8 mouse cellular contexts compared by ENCODE assay signal in genomic region chr8:94992996-94993724, GRCm38 (mm10). TPM values are rescaled to one million over a fixed set of nuclear protein-coding genes. Genes with fewer than 3 reads are reported as not detected.
DNase-seq lines count a peak whose midpoint lies in the region; ATAC-seq and TF ChIP-seq lines count a peak whose summit lies in the region.

No protein-coding gene starts in this region.

- peak overlapping the region; percentile 12; the same call in 1 of the 2 replicates for H3K27ac ChIP-seq in cerebellum, adult 2 months (ENCODE audit: insufficient read depth, low read length)
- H3K27ac ChIP-seq in liver, embryonic 12.5 days, result peak overlapping the region; percentile 52; the same call in 1 of the 2 replicates
- no peak overlapping the region for H3K27ac ChIP-seq in liver, postnatal 0 days (ENCODE audit: low read depth)
- H3K27ac ChIP-seq in hindbrain, embryonic 14.5 days, result peak overlapping the region; percentile 98
- peak overlapping the region; percentile 92 for H3K27ac ChIP-seq in neural tube, embryonic 14.5 days (ENCODE audit: low read depth, low read length)

- WGBS in cerebellum, adult 2 months, result 52% methylated on average over 9 of the region's 9 CpGs
- 62% methylated on average over 9 of the region's 9 CpGs for WGBS in liver, embryonic 12.5 days (ENCODE audit: insufficient replicate concordance)
- 65% methylated on average over 9 of the region's 9 CpGs for WGBS in liver, postnatal 0 days (ENCODE audit: insufficient replicate concordance)
- WGBS in hindbrain, embryonic 14.5 days, result 49% methylated on average over 9 of the region's 9 CpGs
- WGBS in neural tube, embryonic 14.5 days, result 65% methylated on average over 9 of the region's 9 CpGs

- no peaks in the 10 kb centered on the region for H3K9me3 ChIP-seq in liver, embryonic 12.5 days (replicated peaks)
- H3K9me3 ChIP-seq in liver, postnatal 0 days (ENCODE audit: low read length), result no peaks in the 10 kb centered on the region
- no peaks in the 10 kb centered on the region for H3K9me3 ChIP-seq in hindbrain, embryonic 14.5 days (ENCODE audit: control insufficient read depth, low read length)
- no peaks in the 10 kb centered on the region for H3K9me3 ChIP-seq in neural tube, embryonic 14.5 days (ENCODE audit: control insufficient read depth, low read length)

- TF ChIP-seq EP300 in liver, postnatal 0 days (IDR thresholded peaks at IDR 0.05; ENCODE audit: low read depth), result no peak

- H3K4me3 ChIP-seq in cerebellum, adult 2 months (replicated peaks; ENCODE audit: insufficient read depth, low read depth, low read length), result no peak overlapping the region
- no peak overlapping the region for H3K4me3 ChIP-seq in liver, embryonic 12.5 days
- no peak overlapping the region for H3K4me3 ChIP-seq in liver, postnatal 0 days (ENCODE audit: low read depth, low read length)
- H3K4me3 ChIP-seq in hindbrain, embryonic 14.5 days (replicated peaks; ENCODE audit: low read length), result no peak overlapping the region
- no peak overlapping the region for H3K4me3 ChIP-seq in neural tube, embryonic 14.5 days (ENCODE audit: low read depth, low read length)

- no peak for TF ChIP-seq CTCF in cerebellum, adult 2 months (IDR thresholded peaks at IDR 0.05; ENCODE audit: borderline replicate concordance, insufficient read depth, low read depth, low read length)
- no peak for TF ChIP-seq CTCF in liver, postnatal 0 days (IDR thresholded peaks at IDR 0.05; ENCODE audit: low read depth)

- peaks cover 98% of the 10 kb centered on the region for H3K36me3 ChIP-seq in liver, embryonic 12.5 days
- H3K36me3 ChIP-seq in liver, postnatal 0 days (replicated peaks; ENCODE audit: insufficient read depth, low read length), result peaks cover 6% of the 10 kb centered on the region
- no peaks in the 10 kb centered on the region for H3K36me3 ChIP-seq in hindbrain, embryonic 14.5 days (replicated peaks; ENCODE audit: control insufficient read depth, insufficient read depth)
- H3K36me3 ChIP-seq in neural tube, embryonic 14.5 days (ENCODE audit: control insufficient read depth, insufficient read depth, low read length), result no peaks in the 10 kb centered on the region

- peak in 1 of 2 experiments; percentile 35 for DNase-seq in cerebellum, adult 2 months
- DNase-seq in cerebellum, adult 11 months, result no peak
- DNase-seq in liver, postnatal 0 days, result no peak
- no peak for DNase-seq in hindbrain, embryonic 14.5 days (ENCODE audit: low spot score)
- DNase-seq in urinary bladder, adult 18-20 months (ENCODE audit: low spot score in 2 of 2), result no peak
- no peak for DNase-seq in gastrocnemius, adult 8-10 months (ENCODE audit: low spot score in 2 of 2)

- ATAC-seq in liver, embryonic 12.5 days, result no peak
- ATAC-seq in liver, postnatal 0 days, result no peak
- no peak for ATAC-seq in hindbrain, embryonic 14.5 days (ENCODE audit: low FRiP score)
- no peak for ATAC-seq in neural tube, embryonic 14.5 days (ENCODE audit: low read depth)

- no peaks in the 10 kb centered on the region for H3K27me3 ChIP-seq in cerebellum, adult 2 months (ENCODE audit: control insufficient read depth, insufficient read depth, low read length)
- H3K27me3 ChIP-seq in liver, embryonic 12.5 days (replicated peaks), result no peaks in the 10 kb centered on the region
- H3K27me3 ChIP-seq in liver, postnatal 0 days (ENCODE audit: insufficient read depth, low read length), result no peaks in the 10 kb centered on the region
- no peaks in the 10 kb centered on the region for H3K27me3 ChIP-seq in hindbrain, embryonic 14.5 days (ENCODE audit: control insufficient read depth, insufficient read depth, low read length)
- H3K27me3 ChIP-seq in neural tube, embryonic 14.5 days (ENCODE audit: control insufficient read depth, insufficient read depth, low read length), result no peaks in the 10 kb centered on the region

- H3K4me2 ChIP-seq in liver, embryonic 12.5 days, result no peak overlapping the region
- no peak overlapping the region for H3K4me2 ChIP-seq in liver, postnatal 0 days (ENCODE audit: low read depth, low read length)
- H3K4me2 ChIP-seq in hindbrain, embryonic 14.5 days (replicated peaks), result peak overlapping the region; percentile 80
- peak overlapping the region; percentile 81; the same call in 1 of the 2 replicates for H3K4me2 ChIP-seq in neural tube, embryonic 14.5 days (ENCODE audit: low read depth, low read length)

- no peak for TF ChIP-seq POLR2A in cerebellum, adult 2 months (IDR thresholded peaks at IDR 0.05; ENCODE audit: borderline replicate concordance, insufficient read depth, low read length)

- H3K9ac ChIP-seq in liver, embryonic 12.5 days, result no peak overlapping the region
- no peak overlapping the region for H3K9ac ChIP-seq in liver, postnatal 0 days (replicated peaks)
- peak overlapping the region; percentile 89 for H3K9ac ChIP-seq in hindbrain, embryonic 14.5 days
- H3K9ac ChIP-seq in neural tube, embryonic 14.5 days (replicated peaks; ENCODE audit: low read depth, low read length), result peak overlapping the region; percentile 82; the same call in 1 of the 2 replicates

- H3K4me1 ChIP-seq in cerebellum, adult 2 months (ENCODE audit: control insufficient read depth, insufficient read depth, low read length), result peaks cover 50% of the 10 kb centered on the region
- peaks cover 100% of the 10 kb centered on the region for H3K4me1 ChIP-seq in liver, embryonic 12.5 days
- H3K4me1 ChIP-seq in liver, postnatal 0 days (ENCODE audit: insufficient read depth), result peaks cover 59% of the 10 kb centered on the region
- peaks cover 44% of the 10 kb centered on the region for H3K4me1 ChIP-seq in hindbrain, embryonic 14.5 days (replicated peaks; ENCODE audit: control insufficient read depth, insufficient read depth, low read length)
- H3K4me1 ChIP-seq in neural tube, embryonic 14.5 days (ENCODE audit: control insufficient read depth, insufficient read depth, low read length), result peaks cover 54% of the 10 kb centered on the region

RNA-seq across cellular contexts. Expression of gene Adgrg1, which starts 18.6 kb away (rescaled TPM):
- 75.8 and 79.1 TPM in 2 replicates for polyA plus RNA-seq in cerebellum, adult 2 months (2012; rRNA removed)
- 78.5 and 80.9 TPM in 2 replicates for polyA plus RNA-seq in liver, embryonic 12.5 days (2016; fragmentation: Nextera tagmentation; extraction: Ambion mirVana)
- polyA plus RNA-seq in liver, postnatal 0 days (2015; fragmentation: Nextera tagmentation; extraction: Ambion mirVana), result 34.0 and 35.4 TPM in 2 replicates
- 115 and 123 TPM in 2 replicates for polyA plus RNA-seq in hindbrain, embryonic 14.5 days (2014; fragmentation: Nextera tagmentation; extraction: Ambion mirVana)
- 93.5 and 116 TPM in 2 replicates for polyA plus RNA-seq in neural tube, embryonic 14.5 days (2014; fragmentation: Nextera tagmentation; extraction: Ambion mirVana)
- 10 to 100 TPM; 11.1 to 18.9 (median 12.8) TPM for total RNA-seq in gastrocnemius, adult 8-10 months (2022)

RNA-seq across cellular contexts. Expression of gene Adgrg3, which starts 24.3 kb away (rescaled TPM):
- 0.16 and 0.25 TPM in 2 replicates for polyA plus RNA-seq in cerebellum, adult 2 months (2012; rRNA removed)
- 7.9 and 8.7 TPM in 2 replicates for polyA plus RNA-seq in liver, embryonic 12.5 days (2016; fragmentation: Nextera tagmentation; extraction: Ambion mirVana)
- 8.9 and 9.6 TPM in 2 replicates for polyA plus RNA-seq in liver, postnatal 0 days (2015; fragmentation: Nextera tagmentation; extraction: Ambion mirVana)
- 1.1 and 1.2 TPM in 2 replicates for polyA plus RNA-seq in hindbrain, embryonic 14.5 days (2014; fragmentation: Nextera tagmentation; extraction: Ambion mirVana)
- polyA plus RNA-seq in neural tube, embryonic 14.5 days (2014; fragmentation: Nextera tagmentation; extraction: Ambion mirVana), result 1.1 and 2.0 TPM in 2 replicates
- under 1 TPM in 3 of 4 experiments, not detected in 1; 0.13 to 0.27 (median 0.18) TPM for total RNA-seq in gastrocnemius, adult 8-10 months (2022)

Comparison
In these comparisons a context has a peak if more than half of its experiments do, and no peak if none do; other contexts are left out.
1. H3K4me2 ChIP-seq: peak in hindbrain, embryonic 14.5 days (single experiment) and neural tube, embryonic 14.5 days (single experiment); none in liver, embryonic 12.5 days (single experiment) and liver, postnatal 0 days (single experiment).
2. H3K9ac ChIP-seq: peak in hindbrain, embryonic 14.5 days (single experiment) and neural tube, embryonic 14.5 days (single experiment); none in liver, embryonic 12.5 days (single experiment) and liver, postnatal 0 days (single experiment).